Comparison of ENCODE assay signal across 11 mouse cellular contexts in genomic region chr11:75269213-75269612, GRCm38 (mm10).
"Had no signal": no experiment of that assay in that cellular context is flagged by ENCODE, and none has a peak within 500 bp of the region (broad histone marks: within the 10 kb centered on the region; RNA-seq: fewer than 3 reads in every experiment).

No protein-coding gene starts in this region.

- H3K9ac ChIP-seq: limb, embryonic 13.5 days; neural tube, embryonic 12.5 days had no signal

- DNase-seq: kidney, adult 8-10 months; kidney, postnatal 25 days; left cerebral cortex, postnatal 4 days; lung, adult 18-20 months; midbrain, embryonic 14.5 days; right cerebral cortex, postnatal 4 days; thymus, postnatal 4 days had no signal

- H3K9me3 ChIP-seq: limb, embryonic 13.5 days; midbrain, embryonic 10.5 days; neural tube, embryonic 12.5 days had no signal

- H3K27me3 ChIP-seq: neural tube, embryonic 12.5 days had no signal

- ATAC-seq: intestine, postnatal 0 days had no signal

- H3K4me2 ChIP-seq: limb, embryonic 13.5 days; neural tube, embryonic 12.5 days had no signal

- H3K4me3 ChIP-seq: limb, embryonic 13.5 days; midbrain, embryonic 10.5 days; neural tube, embryonic 12.5 days had no signal

- H3K36me3 ChIP-seq: limb, embryonic 13.5 days; midbrain, embryonic 10.5 days; neural tube, embryonic 12.5 days had no signal

- H3K27ac ChIP-seq: limb, embryonic 13.5 days; midbrain, embryonic 10.5 days; neural tube, embryonic 12.5 days had no signal
